Mouse (Mus musculus) left cerebral cortex, adult 11 months (tissue): ENCODE data around the gene Necab3.

Experiments
- DNase-seq: peaks from one replicate; pipeline ENCODE4 v3.0.0; 2022; ENCODE audit warnings: low spot score

Gene Necab3

DNA sequence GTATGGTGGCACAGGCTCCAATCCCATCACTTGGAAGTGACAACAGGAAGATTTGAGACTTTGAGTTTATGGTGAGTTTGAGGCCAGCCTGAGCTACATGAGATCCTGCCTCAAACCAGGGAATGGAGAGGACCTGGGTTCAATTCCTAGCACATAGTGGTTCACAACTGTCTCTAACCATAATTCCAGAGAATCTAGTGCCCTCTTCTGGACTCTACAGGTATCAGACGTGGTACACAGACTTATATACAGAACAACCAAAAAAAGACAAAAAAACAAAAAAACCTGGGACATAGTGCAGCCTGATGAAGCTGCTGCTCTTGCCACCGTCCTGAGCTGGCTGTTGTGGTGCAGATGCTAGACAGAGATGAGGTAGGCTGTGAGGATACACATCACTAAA lies 17.1 kb downstream of the Necab3 start:
- DNase-seq, result no peak

GRCm38 (mm10) chr2:154539720-154540119 lies 19.0 kb downstream of the Necab3 start:
- no peak for DNase-seq

- DNase-seq, result no peak
These were observed 20.0 kb downstream of the Necab3 start for GRCm38 (mm10) chr2:154538710-154539109.

- DNase-seq, result no peak
These were observed 20.4 kb downstream of the Necab3 start for GRCm38 (mm10) chr2:154538310-154538709.

- DNase-seq, result no peak
These were observed 23.9 kb downstream of the Necab3 start for GRCm38 (mm10) chr2:154534704-154535270.

DNA sequence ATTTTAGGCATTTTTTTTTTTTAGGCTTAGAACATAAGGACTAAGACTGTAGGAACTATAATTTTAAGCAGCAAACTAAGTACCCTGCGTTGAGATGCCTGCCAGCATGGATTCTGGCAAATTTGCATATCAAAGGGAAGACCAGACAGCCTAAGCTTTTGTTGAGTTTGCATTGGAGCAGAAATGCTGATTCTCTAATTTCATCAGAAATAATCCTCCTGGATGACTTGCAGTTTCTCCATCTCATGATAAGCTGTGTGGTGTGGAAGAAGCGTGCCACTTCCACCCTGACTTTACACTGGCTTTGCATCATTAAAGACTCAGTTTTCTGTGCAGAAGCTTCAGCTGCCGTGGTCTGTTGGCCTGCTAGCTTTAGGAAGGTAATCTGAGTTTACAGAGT lies 25.8 kb downstream of the Necab3 start:
- DNase-seq, result no peak

- DNase-seq, result no peak
These were observed 32.2 kb downstream of the Necab3 start for GRCm38 (mm10) chr2:154526531-154526930.

DNA sequence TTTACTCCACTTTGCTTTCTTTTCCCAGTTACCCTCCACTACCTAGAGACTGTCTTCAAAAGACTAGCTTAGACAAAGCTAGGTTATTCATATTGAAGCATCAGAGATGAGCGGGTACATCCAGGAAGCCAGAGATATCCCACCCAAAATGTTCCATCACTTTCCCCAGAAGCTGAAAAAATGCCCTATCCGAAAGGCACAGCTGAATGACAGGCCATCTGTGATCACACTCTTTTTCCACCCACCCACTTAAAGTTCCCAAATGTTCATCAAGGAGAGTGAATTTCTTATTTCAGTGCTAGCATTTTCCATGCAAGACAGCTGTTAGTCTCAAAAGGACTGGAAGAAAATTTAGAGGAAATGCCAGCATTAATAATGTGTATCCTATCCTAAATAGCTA lies 33.4 kb downstream of the Necab3 start:
- peak; percentile 34 for DNase-seq

GRCm38 (mm10) chr2:154522334-154522733 lies 36.4 kb downstream of the Necab3 start:
- DNase-seq, result no peak

GRCm38 (mm10) chr2:154521449-154521848 lies 37.2 kb downstream of the Necab3 start:
- DNase-seq, result no peak

DNA sequence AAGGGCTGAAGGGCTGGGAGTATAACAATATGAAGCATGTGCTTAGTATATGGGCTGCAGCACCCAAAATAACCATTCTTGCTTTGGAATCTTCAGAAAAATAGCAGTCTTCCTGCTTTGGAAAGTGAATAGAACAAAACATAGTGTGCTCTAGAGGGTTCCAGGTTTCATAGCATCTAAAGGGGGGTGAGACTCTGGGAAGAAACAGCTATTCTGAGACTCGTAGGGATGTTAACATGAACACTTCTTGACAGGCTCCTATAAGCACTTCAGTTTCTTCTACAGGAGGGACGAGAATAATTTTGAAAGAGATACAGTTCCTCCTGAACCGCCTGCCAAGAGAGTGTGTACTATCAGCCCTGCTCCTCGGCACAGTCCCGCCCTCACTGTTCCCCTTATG lies 41.3 kb downstream of the Necab3 start:
- no peak for DNase-seq

DNA sequence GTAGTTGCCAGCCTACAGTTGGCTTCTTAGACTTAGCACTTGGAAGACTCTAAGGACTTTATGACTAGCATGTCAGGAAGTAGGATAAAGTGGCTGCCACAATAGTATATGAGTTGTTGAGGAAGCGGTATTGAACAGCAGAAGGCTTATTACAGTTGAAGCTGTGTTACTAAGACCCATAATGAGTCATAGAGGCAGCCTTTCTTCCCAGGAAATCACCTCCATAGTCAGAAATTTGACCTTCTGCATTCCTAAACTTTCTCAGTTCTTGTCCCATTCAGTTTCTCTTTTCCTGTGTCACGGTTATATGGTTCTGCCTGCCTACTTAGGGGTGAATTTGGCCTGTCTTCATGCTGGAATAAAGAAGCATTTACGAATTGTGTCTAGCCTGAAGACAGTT lies 41.7 kb downstream of the Necab3 start:
- DNase-seq, result no peak

GRCm38 (mm10) chr2:154510141-154510540 lies 48.5 kb downstream of the Necab3 start:
- no peak for DNase-seq

- no peak for DNase-seq
These were observed 50.2 kb downstream of the Necab3 start for GRCm38 (mm10) chr2:154508450-154508849.

DNA sequence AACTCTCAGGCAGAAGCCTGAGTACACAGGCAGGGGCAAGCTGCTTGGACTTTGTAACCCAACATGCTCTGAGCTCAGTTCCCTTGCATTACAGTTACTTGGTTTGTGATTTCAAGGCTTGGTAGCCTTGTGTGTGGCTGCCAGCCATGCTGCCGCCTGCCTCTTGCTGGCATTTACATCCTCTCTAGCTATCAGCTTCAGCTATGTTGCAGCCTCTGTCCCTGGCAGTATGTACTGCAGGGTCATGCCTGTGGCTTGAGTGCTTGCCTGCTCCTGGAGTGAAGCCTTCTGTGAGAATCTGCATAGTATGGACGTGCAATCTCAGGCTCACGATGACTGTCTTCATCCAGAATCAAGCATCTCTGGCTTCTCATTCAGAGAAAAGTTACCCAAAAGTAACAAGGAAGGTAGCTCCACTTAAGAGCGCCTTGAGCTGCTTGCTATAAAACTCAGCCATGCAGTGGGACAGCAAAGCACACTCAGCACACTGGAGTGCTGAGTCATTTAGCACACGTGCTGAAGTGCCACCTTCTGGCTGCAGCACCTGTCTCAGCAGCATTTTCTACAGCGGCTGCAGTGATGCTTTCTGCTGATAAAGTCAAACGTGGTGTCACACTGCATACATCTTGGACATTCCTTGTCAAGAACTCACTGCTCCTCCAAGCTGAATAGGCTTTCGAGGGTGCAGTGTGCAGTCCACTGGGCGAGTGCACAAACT lies 51.0 kb downstream of the Necab3 start:
- no peak for DNase-seq

DNA sequence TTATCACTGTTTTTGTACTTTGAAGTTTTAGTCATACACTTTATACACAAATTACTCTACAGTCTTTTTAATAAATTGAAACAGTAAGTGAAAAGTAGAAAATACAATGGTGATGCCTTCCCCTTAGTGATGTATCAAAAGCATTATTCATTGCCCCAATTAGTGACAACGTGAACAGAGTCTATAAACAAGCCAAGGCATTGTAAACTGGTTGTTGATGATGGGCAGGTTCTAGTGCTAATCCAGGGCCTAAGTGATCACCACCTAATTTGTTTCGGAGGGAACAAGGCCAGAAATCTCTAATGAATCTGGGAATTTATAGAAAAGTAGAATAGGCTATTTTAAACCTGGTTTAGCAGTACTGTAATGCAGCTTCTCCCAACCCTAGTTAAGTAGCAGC lies 51.6 kb downstream of the Necab3 start:
- DNase-seq, result no peak

DNA sequence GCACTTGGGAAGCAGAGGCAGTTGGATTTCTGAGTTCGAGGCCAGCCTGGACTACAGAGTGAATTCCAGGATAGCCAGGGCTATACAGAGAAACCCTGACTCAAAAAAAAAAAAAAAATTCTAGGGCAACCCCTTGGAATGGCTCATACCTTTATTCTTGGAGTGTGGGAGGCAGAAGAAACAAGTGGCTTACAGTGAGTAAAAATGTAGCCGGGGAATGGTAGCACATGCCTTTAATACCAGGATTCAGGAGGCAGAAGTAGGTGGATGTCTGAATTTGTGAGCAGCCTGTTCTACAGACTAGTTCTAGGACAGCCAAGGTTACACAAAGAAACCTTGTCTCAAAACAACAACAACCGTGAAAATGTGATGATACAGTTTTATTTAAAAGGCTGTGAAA lies 57.9 kb downstream of the Necab3 start:
- DNase-seq, result no peak

DNA sequence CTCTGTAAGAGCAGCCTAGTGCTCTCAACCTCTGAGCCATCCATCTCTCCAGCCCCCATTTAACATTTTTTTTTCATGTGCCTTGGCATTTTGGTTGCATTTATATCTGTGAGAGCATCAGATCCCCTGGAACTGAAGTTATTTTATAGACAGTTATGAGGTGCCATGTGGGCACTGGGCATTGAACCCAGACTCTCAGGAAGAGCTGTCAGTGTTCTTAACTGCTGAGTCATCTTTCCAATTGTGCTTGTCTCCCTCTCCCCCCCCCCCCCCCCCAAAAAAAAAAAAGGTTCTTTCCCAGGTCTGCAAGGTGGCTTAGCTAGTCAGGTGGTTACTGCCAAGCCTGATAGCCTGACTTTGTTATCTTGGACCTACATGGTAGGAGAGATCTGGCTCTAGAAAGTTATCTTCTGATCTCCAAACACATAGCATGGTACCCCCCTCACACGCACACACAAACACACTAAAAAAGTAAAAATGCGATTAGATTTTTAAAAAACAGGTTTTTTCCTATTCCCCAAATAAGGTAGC lies 58.9 kb downstream of the Necab3 start:
- DNase-seq, result no peak

DNA sequence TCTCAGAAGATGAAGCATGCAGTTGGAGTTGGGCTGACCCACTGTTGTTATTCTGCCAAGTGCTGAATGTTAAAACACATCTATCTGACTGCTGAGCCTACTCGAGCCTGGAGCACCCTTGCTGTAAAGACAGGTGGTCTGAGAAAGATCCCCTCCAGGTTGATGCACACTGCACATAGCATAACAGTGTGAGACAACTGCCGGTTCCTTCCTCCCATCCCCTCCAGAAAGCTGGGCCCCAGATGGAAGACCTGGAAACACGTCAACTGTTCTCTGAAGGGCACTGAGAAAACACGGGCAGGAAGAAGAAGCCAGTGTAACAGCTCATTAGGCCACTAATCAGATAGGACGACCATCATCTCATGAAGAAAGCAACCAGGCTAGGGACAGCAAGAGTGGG lies 60.1 kb downstream of the Necab3 start:
- DNase-seq, result no peak

DNA sequence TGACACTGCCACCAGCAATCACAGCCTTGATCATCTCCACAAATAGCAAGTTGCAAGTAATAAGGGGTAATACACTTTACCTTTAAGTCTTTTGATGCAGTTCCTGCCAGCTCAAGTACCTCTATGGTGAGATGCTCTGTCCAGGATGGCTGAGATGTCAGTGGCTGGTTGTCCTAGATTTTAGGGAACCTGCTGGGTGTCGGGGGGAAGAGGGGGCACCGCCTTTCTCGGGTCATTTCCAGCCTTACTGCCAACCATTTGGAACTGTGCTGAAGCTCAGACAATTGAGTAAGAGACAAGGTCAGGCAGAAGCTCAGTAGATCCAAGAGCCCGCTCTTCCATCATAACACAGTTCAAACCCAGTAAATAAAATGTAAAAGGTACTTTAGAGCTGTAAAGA lies 63.7 kb downstream of the Necab3 start:
- no peak for DNase-seq
